Mouse (Mus musculus) lung, postnatal 0 days (tissue): ENCODE results near the gene Wdr18.

Experiments
- CTCF ChIP-seq: IDR thresholded peaks from 2 replicates; pipeline ENCODE4 v1.5.1; 2016; ENCODE audit warnings: antibody characterized with exemption, mild to moderate bottlenecking
- EP300 ChIP-seq: IDR thresholded peaks from 2 replicates; pipeline ENCODE4 v1.6.1; 2016; ENCODE audit warnings: antibody characterized with exemption, mild to moderate bottlenecking, control low read depth

GRCm38 (mm10) chr10:79994397-79995115 is 34.6 kb downstream of the Wdr18 start:
- TF ChIP-seq CTCF (no peak), EP300 (no peak)
